Mouse (Mus musculus) heart, embryonic 15.5 days (tissue): ENCODE data around the gene Tln1. TPM values are rescaled to one million over a fixed set of nuclear protein-coding genes. Genes with fewer than 3 reads are reported as not detected.
"Not testable (repeated sequence)": the region's sequence is repeated elsewhere in the genome, so short reads cannot be mapped to it uniquely, and the experiment has no call there.

Source experiments
- ATAC-seq: fragments of 200-750 bp; cut with Nextera tagmentation; replicated peaks from 2 replicates; pipeline ENCODE4 v1.8.0; 2017; ENCODE audit warnings: low read depth, moderate TSS enrichment; ENCODE audit not compliant: insufficient number of reproducible peaks, insufficient read depth, low FRiP score
- H3K27ac ChIP-seq: fragments of 300-500 bp; sonication (generic); 2 replicates; pipeline ENCODE4 v1.5.1; 2015; ENCODE audit warnings: mild to moderate bottlenecking, inconsistent platforms
- H3K27me3 ChIP-seq: fragments of 300-500 bp; sonication (generic); 2 replicates; pipeline ENCODE4 v1.6.1; 2015; ENCODE audit warnings: inconsistent platforms
- H3K36me3 ChIP-seq: fragments of 300-500 bp; sonication (generic); 2 replicates; pipeline ENCODE4 v1.6.1; 2015; ENCODE audit warnings: mild to moderate bottlenecking, inconsistent platforms
- H3K4me1 ChIP-seq: fragments of 300-500 bp; sonication (generic); replicated peaks from 2 replicates; pipeline ENCODE4 v1.6.1; 2015; ENCODE audit warnings: inconsistent platforms
- H3K4me2 ChIP-seq: fragments of 300-500 bp; sonication (generic); 2 replicates; pipeline ENCODE4 v1.6.1; 2015; ENCODE audit warnings: inconsistent platforms, mild to moderate bottlenecking, moderate library complexity
- H3K4me3 ChIP-seq: fragments of 300-500 bp; sonication (generic); 2 replicates; pipeline ENCODE4 v1.5.1; 2015; ENCODE audit warnings: mild to moderate bottlenecking, inconsistent platforms
- H3K9ac ChIP-seq: fragments of 300-500 bp; sonication (generic); 2 replicates; pipeline ENCODE4 v1.6.1; 2015; ENCODE audit warnings: mild to moderate bottlenecking, inconsistent platforms
- H3K9me3 ChIP-seq: fragments of 300-500 bp; sonication (generic); replicated peaks from 2 replicates; pipeline ENCODE4 v1.6.1; 2016; ENCODE audit warnings: inconsistent platforms
- WGBS: fragments of 180-500 bp; shearing (Covaris S2); methylation state at CpG from one replicate; pipeline ENCODE4 v1.1.7; 2015; ENCODE audit warnings: mixed read lengths; 5-methylcytosine and 5-hydroxymethylcytosine counted together
- polyA plus RNA-seq: library from polyadenylated mRNA; unstranded; fragments of >200 nt; fragmentation: Nextera tagmentation; extraction: Ambion mirVana; gene quantifications from 2 replicates; pipeline ENCODE4 v1.2.1, GENCODE M21; 2015

Tln1 gene
- polyA plus RNA-seq, 1 experiment from 2014 or later, result 77.6 TPM

DNA sequence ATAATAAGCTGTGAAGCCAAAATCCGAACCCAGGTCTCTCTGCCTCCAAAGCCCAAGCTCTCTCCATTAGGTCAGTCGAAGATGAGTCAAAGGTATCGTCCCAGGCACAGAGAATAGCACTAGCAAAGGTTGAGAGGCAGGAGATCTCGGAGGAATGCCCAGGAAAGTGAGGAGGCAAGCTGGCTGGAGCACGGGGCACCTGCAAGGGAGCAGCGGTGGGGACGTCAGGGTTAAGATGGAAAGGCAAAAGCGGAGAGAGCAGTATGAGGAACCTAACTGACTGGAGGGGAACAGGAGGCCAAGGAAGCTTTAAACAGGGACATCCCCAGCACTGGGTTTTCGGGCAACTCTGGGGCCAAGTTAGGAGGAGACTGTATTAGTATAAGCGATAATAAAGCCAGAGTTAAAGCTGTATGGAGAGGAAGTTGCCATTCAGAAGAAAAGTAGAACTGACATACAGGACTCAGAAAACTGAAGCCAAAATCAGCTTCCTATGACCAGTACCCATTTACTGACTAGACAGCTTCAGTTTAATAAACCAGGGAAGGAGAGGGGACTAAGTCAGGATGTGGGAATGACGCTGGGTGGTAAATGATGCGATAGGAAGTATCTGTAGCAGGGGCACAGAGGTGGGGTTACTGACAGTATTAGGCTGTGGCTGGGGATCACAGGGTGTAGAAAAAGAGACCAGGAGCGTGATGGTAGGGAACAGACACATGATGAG, 2.8 kb downstream of the Tln1 start:
- peak overlapping the region; percentile 78 for H3K4me2 ChIP-seq
- peak overlapping the region; percentile 94 for H3K9ac ChIP-seq
- 42% methylated on average over 13 of the region's 13 CpGs for WGBS
- peak overlapping the region; percentile 99 for H3K27ac ChIP-seq
- H3K36me3 ChIP-seq, result peaks cover 23% of the 10 kb centered on the region
- H3K4me1 ChIP-seq, result peaks cover 57% of the 10 kb centered on the region
- no peak for ATAC-seq
- H3K4me3 ChIP-seq, result peak overlapping the region; percentile 73
- no peaks in the 10 kb centered on the region for H3K27me3 ChIP-seq
- H3K9me3 ChIP-seq, result no peaks in the 10 kb centered on the region

GRCm38 (mm10) chr4:43558631-43559356, 3.7 kb downstream of the Tln1 start:
- H3K4me1 ChIP-seq, result peaks cover 52% of the 10 kb centered on the region

DNA sequence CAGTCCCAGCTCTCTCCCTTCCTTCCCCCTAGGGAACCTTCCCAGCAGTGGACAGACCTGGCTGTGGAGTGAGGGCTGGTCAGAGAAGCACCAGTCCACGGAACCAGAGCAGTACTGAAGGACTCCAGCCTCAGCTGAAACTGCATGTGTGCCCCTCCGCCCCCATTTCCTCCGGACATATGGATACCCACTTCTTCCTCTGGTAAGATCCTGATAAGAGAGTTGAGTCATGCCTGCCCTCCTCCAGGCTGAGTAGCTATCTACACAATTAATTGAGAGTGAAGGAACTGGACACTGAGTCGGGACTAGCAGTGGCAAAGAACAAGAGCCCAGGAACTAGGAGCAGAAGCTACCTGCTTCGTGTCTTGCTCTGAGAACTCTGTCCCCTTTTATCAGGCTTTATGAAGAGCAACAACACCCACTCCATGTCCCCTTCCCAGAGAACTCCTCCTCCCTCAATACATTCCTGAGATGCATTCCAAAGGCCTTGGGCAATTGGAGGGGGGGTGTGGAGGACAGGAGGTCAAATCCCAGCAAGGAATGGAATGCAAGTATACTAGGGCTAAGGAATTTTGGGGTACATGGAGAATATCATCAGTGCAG, 4.4 kb downstream of the Tln1 start:
- Histone ChIP-seq H3K36me3 (peaks cover 37% of the 10 kb centered on the region), H3K9me3 (no peaks in the 10 kb centered on the region), H3K27me3 (no peaks in the 10 kb centered on the region), H3K4me3 (peak overlapping the region; percentile 29), H3K9ac (peak overlapping the region; percentile 94), H3K4me1 (peaks cover 45% of the 10 kb centered on the region), H3K27ac (peak overlapping the region; percentile 99), H3K4me2 (peak overlapping the region; percentile 78)
- ATAC-seq, result peak; percentile 7; the same call in 1 of the 2 replicates
- WGBS, result 5% methylated on average over 5 of the region's 5 CpGs

More at GRCm38 (mm10) chr4:43558631-43559356, 3.7 kb downstream of the Tln1 start:
- Histone ChIP-seq H3K27ac (peak overlapping the region; percentile 99), H3K9ac (peak overlapping the region; percentile 94), H3K9me3 (no peaks in the 10 kb centered on the region), H3K4me3 (peak overlapping the region; percentile 29), H3K4me2 (peak overlapping the region; percentile 78), H3K36me3 (peaks cover 31% of the 10 kb centered on the region), H3K27me3 (no peaks in the 10 kb centered on the region)
- ATAC-seq, result peak; percentile 34
- WGBS, result 10% methylated on average over 13 of the region's 13 CpGs

- no peak overlapping the region for H3K4me2 ChIP-seq
- no peaks in the 10 kb centered on the region for H3K9me3 ChIP-seq
- no peak overlapping the region for H3K27ac ChIP-seq
- H3K27me3 ChIP-seq, result no peaks in the 10 kb centered on the region
- no peak overlapping the region for H3K9ac ChIP-seq
- H3K4me3 ChIP-seq, result no peak overlapping the region
- ATAC-seq, result no peak
- 93% methylated on average over 7 of the region's 7 CpGs for WGBS
- peaks cover 41% of the 10 kb centered on the region for H3K4me1 ChIP-seq
- peaks cover 59% of the 10 kb centered on the region for H3K36me3 ChIP-seq
Observed at GRCm38 (mm10) chr4:43555926-43556325, 6.6 kb downstream of the Tln1 start.

GRCm38 (mm10) chr4:43553891-43554290, 8.6 kb downstream of the Tln1 start:
- H3K4me2 ChIP-seq, result no peak overlapping the region
- peaks cover 21% of the 10 kb centered on the region for H3K4me1 ChIP-seq
- H3K4me3 ChIP-seq, result no peak overlapping the region
- H3K36me3 ChIP-seq, result peaks cover 79% of the 10 kb centered on the region
- H3K27me3 ChIP-seq, result no peaks in the 10 kb centered on the region
- no peak overlapping the region for H3K9ac ChIP-seq
- no peak for ATAC-seq
- H3K9me3 ChIP-seq, result no peaks in the 10 kb centered on the region
- no peak overlapping the region for H3K27ac ChIP-seq

- peaks cover 6% of the 10 kb centered on the region for H3K4me1 ChIP-seq
- no peak overlapping the region for H3K4me3 ChIP-seq
- no peaks in the 10 kb centered on the region for H3K9me3 ChIP-seq
- no peaks in the 10 kb centered on the region for H3K27me3 ChIP-seq
- H3K4me2 ChIP-seq, result no peak overlapping the region
- H3K9ac ChIP-seq, result no peak overlapping the region
- ATAC-seq, result no peak
- peaks cover 94% of the 10 kb centered on the region for H3K36me3 ChIP-seq
- 94% methylated on average over 5 of the region's 5 CpGs for WGBS
- no peak overlapping the region for H3K27ac ChIP-seq
Observed at GRCm38 (mm10) chr4:43552437-43552836, 10.1 kb downstream of the Tln1 start.

GRCm38 (mm10) chr4:43551854-43552253, 10.6 kb downstream of the Tln1 start:
- H3K4me1 ChIP-seq, H3K9me3 ChIP-seq, H3K4me3 ChIP-seq, H3K4me2 ChIP-seq, H3K9ac ChIP-seq, ATAC-seq, H3K27ac ChIP-seq, H3K27me3 ChIP-seq: not testable (repeated sequence)
- H3K36me3 ChIP-seq, result peaks cover 99% of the 10 kb centered on the region
- WGBS, result 86% methylated on average over 6 of the region's 6 CpGs

DNA sequence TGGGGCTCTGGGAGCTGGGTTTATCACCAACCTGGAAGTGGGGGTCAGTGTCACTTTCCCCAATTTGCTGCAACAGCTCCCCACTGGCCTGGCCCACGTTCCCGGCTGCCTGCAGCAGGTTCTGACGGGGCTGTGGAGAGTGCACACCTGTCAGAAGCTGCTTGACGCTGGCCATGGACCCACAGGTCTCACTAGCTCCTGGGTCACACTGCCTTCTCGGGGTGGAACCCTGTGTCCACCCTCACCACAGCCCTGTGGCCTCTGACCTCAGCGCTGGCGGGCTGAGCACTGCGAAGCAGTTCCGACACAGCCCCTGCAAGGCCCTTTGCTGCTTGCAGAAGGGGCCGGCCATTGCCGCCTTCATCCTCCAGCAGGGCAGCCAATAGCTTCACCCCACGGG, 13.4 kb downstream of the Tln1 start:
- Histone ChIP-seq H3K27me3 (no peaks in the 10 kb centered on the region), H3K36me3 (peaks cover 99% of the 10 kb centered on the region), H3K27ac (no peak overlapping the region), H3K4me2 (no peak overlapping the region), H3K9ac (no peak overlapping the region), H3K4me1 (0 out of 2 replicates have a peak, but pooled peaks cover 3% of the 10 kb centered on the region), H3K9me3 (no peaks in the 10 kb centered on the region), H3K4me3 (no peak overlapping the region)
- 84% methylated on average over 12 of the region's 12 CpGs for WGBS
- ATAC-seq, result no peak

DNA sequence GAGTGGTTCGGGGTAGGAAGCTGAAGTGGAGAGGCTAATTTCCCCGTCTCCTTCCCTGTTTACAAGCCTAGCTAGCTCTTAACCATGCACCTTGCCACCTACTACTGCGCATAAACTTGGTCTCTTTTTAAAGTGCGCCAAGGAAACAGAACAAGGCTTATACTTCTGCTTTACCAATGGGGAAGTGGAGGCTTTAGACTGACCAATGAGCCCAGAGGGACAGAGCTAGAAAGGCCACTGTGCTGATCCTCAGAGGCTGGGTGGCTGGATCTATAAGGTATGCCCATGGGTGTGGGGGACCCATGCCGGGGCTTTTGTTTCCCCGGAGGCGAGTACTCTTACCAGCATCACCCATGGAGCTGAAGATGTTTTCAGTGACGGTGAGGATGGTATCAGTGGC, 15.3 kb downstream of the Tln1 start:
- WGBS, result 93% methylated on average over 8 of the region's 8 CpGs
- no peak for ATAC-seq
- H3K36me3 ChIP-seq, result peaks cover 99% of the 10 kb centered on the region
- no peak overlapping the region for H3K27ac ChIP-seq
- H3K9ac ChIP-seq, result no peak overlapping the region
- no peak overlapping the region for H3K4me3 ChIP-seq
- no peaks in the 10 kb centered on the region for H3K9me3 ChIP-seq
- no peaks in the 10 kb centered on the region for H3K27me3 ChIP-seq
- no peak overlapping the region for H3K4me2 ChIP-seq
- H3K4me1 ChIP-seq, result 0 out of 2 replicates have a peak, but pooled peaks cover 3% of the 10 kb centered on the region

- H3K4me2 ChIP-seq, result no peak overlapping the region
- no peak overlapping the region for H3K9ac ChIP-seq
- no peaks in the 10 kb centered on the region for H3K9me3 ChIP-seq
- H3K4me1 ChIP-seq, result 0 out of 2 replicates have a peak, but pooled peaks cover 3% of the 10 kb centered on the region
- H3K27me3 ChIP-seq, result no peaks in the 10 kb centered on the region
- WGBS, result 87% methylated on average over 12 of the region's 12 CpGs
- no peak overlapping the region for H3K27ac ChIP-seq
- ATAC-seq, result no peak
- peaks cover 99% of the 10 kb centered on the region for H3K36me3 ChIP-seq
- no peak overlapping the region for H3K4me3 ChIP-seq
Observed at GRCm38 (mm10) chr4:43546375-43547047, 16.0 kb downstream of the Tln1 start.

- Histone ChIP-seq H3K27ac (no peak overlapping the region), H3K27me3 (no peaks in the 10 kb centered on the region), H3K9me3 (no peaks in the 10 kb centered on the region), H3K4me3 (no peak overlapping the region), H3K4me1 (0 out of 2 replicates have a peak, but pooled peaks cover 3% of the 10 kb centered on the region), H3K36me3 (peaks cover 99% of the 10 kb centered on the region), H3K4me2 (no peak overlapping the region), H3K9ac (no peak overlapping the region)
- 71% methylated on average over 3 of the region's 3 CpGs for WGBS
- no peak for ATAC-seq
Observed at GRCm38 (mm10) chr4:43542044-43542443, 20.4 kb downstream of the Tln1 start.
